Mouse (Mus musculus) intestine, postnatal 0 days (tissue): ENCODE results near the gene Pdia4. TPM values are rescaled to one million over a fixed set of nuclear protein-coding genes. Genes with fewer than 3 reads are reported as not detected.
"Not testable (repeated sequence)": the region's sequence is repeated elsewhere in the genome, so short reads cannot be mapped to it uniquely, and the experiment has no call there.

ENCODE experiments used
- ATAC-seq: fragments of 200-750 bp; cut with Nextera tagmentation; 2 replicates; pipeline ENCODE4 v1.8.0; 2017; ENCODE audit warnings: mild to moderate bottlenecking, moderate TSS enrichment, moderate library complexity
- H3K27ac ChIP-seq: fragments of 300-500 bp; sonication (generic); 2 replicates; pipeline ENCODE4 v1.5.1; 2014; ENCODE audit warnings: mild to moderate bottlenecking, low read depth, low read length, moderate library complexity
- H3K27me3 ChIP-seq: fragments of 300-500 bp; sonication (generic); replicated peaks from 2 replicates; pipeline ENCODE4 v1.6.1; 2014; ENCODE audit warnings: low read length, mixed read lengths; ENCODE audit not compliant: control insufficient read depth, insufficient read depth
- H3K36me3 ChIP-seq: fragments of 300-500 bp; sonication (generic); 2 replicates; pipeline ENCODE4 v1.6.1; 2014; ENCODE audit warnings: mild to moderate bottlenecking, moderate library complexity; ENCODE audit not compliant: control insufficient read depth, insufficient read depth
- H3K4me1 ChIP-seq: fragments of 300-500 bp; sonication (generic); replicated peaks from 2 replicates; pipeline ENCODE4 v1.6.1; 2014; ENCODE audit warnings: antibody characterized with exemption, low read length, mixed read lengths; ENCODE audit not compliant: control insufficient read depth, insufficient read depth
- H3K4me2 ChIP-seq: fragments of 300-500 bp; sonication (generic); replicated peaks from 2 replicates; pipeline ENCODE4 v1.6.1; 2014; ENCODE audit warnings: low read depth, mild to moderate bottlenecking, moderate library complexity
- H3K4me3 ChIP-seq: fragments of 300-500 bp; sonication (generic); 2 replicates; pipeline ENCODE4 v1.5.1; 2014; ENCODE audit warnings: low read depth, low read length
- H3K9ac ChIP-seq: fragments of 300-500 bp; sonication (generic); 2 replicates; pipeline ENCODE4 v1.6.1; 2014; ENCODE audit warnings: mild to moderate bottlenecking, low read depth, low read length
- H3K9me3 ChIP-seq: fragments of 300-500 bp; sonication (generic); 2 replicates; pipeline ENCODE4 v1.6.1; 2016; ENCODE audit warnings: mixed run types; ENCODE audit not compliant: control insufficient read depth
- CTCF ChIP-seq: sonication (generic); IDR thresholded peaks from 2 replicates; pipeline ENCODE4 v1.5.1; 2016; ENCODE audit warnings: low read depth, mild to moderate bottlenecking, control low read depth, antibody characterized with exemption, moderate library complexity
- WGBS: fragments of 180-500 bp; shearing (Covaris S2); extraction: QIAGEN DNeasy Blood & Tissue Kit; methylation state at CpG from one replicate; pipeline ENCODE4 v1.1.7; 2014; 5-methylcytosine and 5-hydroxymethylcytosine counted together
- microRNA counts: library from miRNA; unstranded; fragments of <30 nt; microRNA quantifications from one replicate; lab custom pipeline; 2016
- microRNA-seq: library from miRNA; unstranded; fragments of <30 nt; microRNA quantifications from one replicate; pipeline ENCODE4, GENCODE M21; 2016
- polyA plus RNA-seq: library from polyadenylated mRNA; unstranded; fragments of >200 nt; fragmentation: Nextera tagmentation; extraction: Ambion mirVana; gene quantifications from 2 replicates; pipeline ENCODE4 v1.2.1, GENCODE M21; 2015

Pdia4 gene
- polyA plus RNA-seq, 1 experiment from 2014 or later: 95.9 TPM

- H3K27ac ChIP-seq, H3K9me3 ChIP-seq, H3K4me3 ChIP-seq, H3K9ac ChIP-seq, ATAC-seq, H3K27me3 ChIP-seq, H3K4me1 ChIP-seq, H3K36me3 ChIP-seq: not testable (repeated sequence)
- H3K4me2 ChIP-seq: peak overlapping the region; percentile 47; the same call in 1 of the 2 replicates
- 2% methylated on average over 21 of the region's 38 CpGs for WGBS
These were observed 55.4 kb downstream of the Pdia4 start for GRCm38 (mm10) chr6:47757849-47758248.

- not testable (repeated sequence) for H3K9ac ChIP-seq, ATAC-seq, H3K4me3 ChIP-seq, H3K27me3 ChIP-seq, H3K9me3 ChIP-seq, H3K4me1 ChIP-seq, H3K36me3 ChIP-seq, H3K4me2 ChIP-seq, H3K27ac ChIP-seq
- 4% methylated on average over 3 of the region's 22 CpGs for WGBS
These were observed 55.8 kb downstream of the Pdia4 start for GRCm38 (mm10) chr6:47757429-47757828.

GRCm38 (mm10) chr6:47753144-47753543 lies 60.1 kb downstream of the Pdia4 start:
- H3K4me3 ChIP-seq, H3K27ac ChIP-seq, H3K36me3 ChIP-seq, H3K9me3 ChIP-seq, H3K9ac ChIP-seq, H3K4me2 ChIP-seq, H3K4me1 ChIP-seq, ATAC-seq, H3K27me3 ChIP-seq: not testable (repeated sequence)
- WGBS: 0% methylated on average over 10 of the region's 44 CpGs

- H3K4me1 ChIP-seq, H3K27me3 ChIP-seq, H3K27ac ChIP-seq, H3K36me3 ChIP-seq, H3K9me3 ChIP-seq, H3K9ac ChIP-seq, ATAC-seq: not testable (repeated sequence)
- Histone ChIP-seq H3K4me2 (peak overlapping the region; percentile 46; the same call in 1 of the 2 replicates), H3K4me3 (peak overlapping the region; percentile 27; the same call in 1 of the 2 replicates)
- 4% methylated on average over 7 of the region's 25 CpGs for WGBS
- TF ChIP-seq CTCF: 0 out of 2 replicates have a peak, but pooled peaks have one; percentile 14
These were observed 64.9 kb downstream of the Pdia4 start for GRCm38 (mm10) chr6:47748306-47748705.

- not testable (repeated sequence) for ATAC-seq, H3K27ac ChIP-seq, H3K4me1 ChIP-seq, H3K9ac ChIP-seq, H3K27me3 ChIP-seq, H3K36me3 ChIP-seq, H3K4me2 ChIP-seq, H3K9me3 ChIP-seq, H3K4me3 ChIP-seq
- 72% methylated on average over 3 of the region's 8 CpGs for WGBS
These were observed 65.3 kb downstream of the Pdia4 start for GRCm38 (mm10) chr6:47747886-47748285.

MicroRNAs encoded within 50 kb of the gene (microRNA counts, 519-probe panel; counts per million panel counts)
- microRNA mmu-miR-704 (lab: Ali Mortazavi, UCI): not detected

Small RNA genes lying within 50 kb of the gene (microRNA-seq; reads per million reads assigned to microRNA genes)
- gene Mir704: not detected

Other genes with a start within 250 kb of the Pdia4 start
- gene Ezh2, start 218.1 kb downstream of the Pdia4 start, polyA plus RNA-seq: 38.7 and 40.7 TPM in 2 replicates
- gene Zfp786, start 17.4 kb upstream of the Pdia4 start, polyA plus RNA-seq: 0.61 and 0.69 TPM in 2 replicates
- gene Zfp398, start 22.2 kb upstream of the Pdia4 start, polyA plus RNA-seq: 2.8 and 3.8 TPM in 2 replicates
- 5.3 TPM in 2 replicates for gene Zfp282, start 63.8 kb upstream of the Pdia4 start, polyA plus RNA-seq
- 7.5 and 8.8 TPM in 2 replicates for gene Zfp212, start 107.0 kb upstream of the Pdia4 start, polyA plus RNA-seq
- gene Zfp956, start 140.0 kb upstream of the Pdia4 start, polyA plus RNA-seq: 6.7 and 7.0 TPM in 2 replicates
- 3.1 and 3.8 TPM in 2 replicates for gene Zfp777, start 235.5 kb upstream of the Pdia4 start, polyA plus RNA-seq